Mouse (Mus musculus): Measurements from ENCODE around the gene Cwf19l2. TPM values are rescaled to one million over a fixed set of nuclear protein-coding genes. Genes with fewer than 3 reads are reported as not detected.
"Not testable (repeated sequence)": the region's sequence is repeated elsewhere in the genome, so short reads cannot be mapped to it uniquely, and the experiment has no call there.

Gene Cwf19l2
- total RNA-seq (2017): 57.9 and 65.2 TPM in 2 replicates

DNA sequence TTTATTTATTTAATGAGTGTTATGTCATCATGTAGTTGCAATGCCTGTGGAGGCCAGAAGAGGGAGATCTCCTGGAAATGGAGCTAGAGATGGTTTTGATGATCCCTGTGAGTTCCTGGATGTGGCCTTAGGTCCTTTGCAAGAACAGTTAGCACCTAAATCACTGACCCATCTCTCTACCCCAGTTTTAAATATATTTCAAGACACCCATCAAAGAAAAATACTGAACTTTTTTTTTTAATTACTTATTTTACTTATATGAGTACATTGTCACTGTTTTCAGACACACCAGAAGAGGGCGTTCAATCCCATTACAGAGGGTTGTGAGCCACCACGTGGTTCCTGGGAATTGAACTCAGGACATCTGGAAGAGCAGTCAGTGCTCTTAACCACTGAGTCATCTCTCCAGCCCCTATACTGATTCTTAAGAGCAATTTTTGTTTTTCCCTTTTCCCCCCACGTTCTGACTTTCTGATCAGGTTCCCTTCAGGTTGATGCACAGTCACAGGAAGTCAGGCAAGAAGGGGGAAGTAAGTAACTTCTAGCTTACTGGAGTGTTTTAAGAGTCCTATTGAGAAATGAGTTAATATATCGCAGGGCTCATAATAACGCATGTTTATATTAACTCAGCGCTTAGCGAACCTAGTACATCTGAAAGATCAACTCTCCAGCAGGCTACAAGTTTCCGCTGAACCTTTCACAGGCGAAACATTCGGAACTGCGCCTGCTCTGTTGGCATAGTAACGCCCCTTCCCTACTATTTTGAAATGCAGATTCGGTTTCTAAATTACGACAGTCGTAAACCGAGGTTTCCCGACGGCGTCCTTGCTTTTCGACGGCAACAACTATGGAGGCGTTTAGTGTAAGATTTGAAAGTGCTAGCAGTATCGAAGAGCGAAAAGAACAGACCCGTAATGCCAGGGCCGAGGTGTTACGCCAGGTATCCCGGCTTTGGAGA lies at the start of gene Cwf19l2:
Cwf19l2 (plus strand) TSS at position 342 of the 958 bp plus-strand sequence.
- peak; percentile 97 for ATAC-seq (replicated peaks in 1 of 2; ENCODE audit: insufficient read depth in 1 of 2, low FRiP score in 2 of 2, low TSS enrichment in 1 of 2, low read depth in 1 of 2, poor library complexity in 2 of 2, severe bottlenecking in 2 of 2)

DNA sequence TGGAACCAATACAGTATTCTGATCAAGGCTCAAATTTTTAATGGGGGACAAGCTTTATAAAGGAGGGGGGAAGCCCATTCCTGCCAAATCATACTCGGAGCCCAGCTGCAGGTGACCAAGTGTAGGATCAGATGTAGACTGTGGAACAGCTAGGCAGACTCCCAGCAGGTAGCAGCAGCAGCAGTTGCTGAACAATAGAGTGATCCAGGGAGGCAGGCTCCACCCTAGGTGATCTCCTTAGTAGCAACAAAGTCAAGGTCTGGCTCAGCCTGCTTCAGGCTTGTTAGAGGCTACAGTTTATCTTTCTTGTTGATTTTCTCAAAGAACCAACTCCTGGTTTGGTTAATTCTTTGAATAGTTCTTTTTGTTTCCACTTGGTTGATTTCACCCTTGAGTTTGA lies 27.1 kb upstream of the Cwf19l2 start:
- not testable (repeated sequence) for ATAC-seq (replicated peaks in 1 of 2; ENCODE audit: insufficient read depth in 1 of 2, low FRiP score in 2 of 2, low TSS enrichment in 1 of 2, low read depth in 1 of 2, poor library complexity in 2 of 2, severe bottlenecking in 2 of 2)

- peak in 1 of 2 experiments; percentile 8; a peak in 1 of 4 replicates for ATAC-seq (replicated peaks in 1 of 2; ENCODE audit: insufficient read depth in 1 of 2, low FRiP score in 2 of 2, low TSS enrichment in 1 of 2, low read depth in 1 of 2, poor library complexity in 2 of 2, severe bottlenecking in 2 of 2)
Observed at GRCm38 (mm10) chr9:3404372-3404771, 980 bp downstream of the Cwf19l2 start.

GRCm38 (mm10) chr9:3439555-3440300 lies 36.3 kb downstream of the Cwf19l2 start:
- not testable (repeated sequence) for ATAC-seq (replicated peaks in 1 of 2; ENCODE audit: insufficient read depth in 1 of 2, low FRiP score in 2 of 2, low TSS enrichment in 1 of 2, low read depth in 1 of 2, poor library complexity in 2 of 2, severe bottlenecking in 2 of 2)

- no peak; a peak in 1 of 4 replicates for ATAC-seq (replicated peaks in 1 of 2; ENCODE audit: insufficient read depth in 1 of 2, low FRiP score in 2 of 2, low TSS enrichment in 1 of 2, low read depth in 1 of 2, poor library complexity in 2 of 2, severe bottlenecking in 2 of 2)
Observed at GRCm38 (mm10) chr9:3471897-3472296, 68.5 kb downstream of the Cwf19l2 start.

- no peak for ATAC-seq (replicated peaks in 1 of 2; ENCODE audit: insufficient read depth in 1 of 2, low FRiP score in 2 of 2, low TSS enrichment in 1 of 2, low read depth in 1 of 2, poor library complexity in 2 of 2, severe bottlenecking in 2 of 2)
Observed at GRCm38 (mm10) chr9:3518645-3519044, 115.3 kb downstream of the Cwf19l2 start.

DNA sequence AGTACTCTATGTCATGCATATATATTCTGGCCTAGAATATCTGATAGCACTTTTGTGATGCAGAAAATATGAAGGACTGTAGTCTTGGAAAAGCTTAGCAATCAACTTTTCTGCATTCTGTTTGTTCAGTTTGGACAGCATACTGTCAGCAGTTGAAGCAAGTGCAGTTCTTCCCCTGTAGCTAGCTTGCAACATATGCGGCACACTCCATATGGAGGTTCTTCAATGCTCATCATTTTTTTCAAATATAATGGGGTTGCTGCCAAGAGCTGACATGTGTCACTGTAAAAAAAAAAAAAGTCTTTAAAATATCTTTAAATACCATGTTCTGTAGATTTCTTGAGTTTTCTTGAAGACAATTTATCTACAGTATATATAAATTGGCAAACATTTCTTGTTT lies 115.8 kb downstream of the Cwf19l2 start:
- ATAC-seq (replicated peaks in 1 of 2; ENCODE audit: insufficient read depth in 1 of 2, low FRiP score in 2 of 2, low TSS enrichment in 1 of 2, low read depth in 1 of 2, poor library complexity in 2 of 2, severe bottlenecking in 2 of 2): no peak

DNA sequence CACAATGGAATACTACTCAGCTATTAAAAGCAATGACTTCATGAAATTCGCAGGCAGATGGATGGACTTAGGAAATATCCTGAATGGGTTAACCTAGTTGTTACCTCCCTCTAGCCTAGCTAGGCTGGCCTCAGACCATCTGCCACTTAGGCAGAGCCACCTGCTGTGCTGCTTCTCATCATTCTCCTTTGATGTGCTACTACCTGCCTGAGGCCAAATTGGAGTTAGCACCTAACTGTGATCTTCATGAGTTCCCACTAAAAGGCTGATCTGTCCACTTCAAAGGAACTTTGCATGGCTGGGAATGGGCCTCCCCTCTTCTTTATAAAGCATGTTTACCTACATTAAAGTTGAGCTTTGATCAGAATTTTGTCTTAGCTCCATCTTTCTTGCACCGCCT lies 117.6 kb downstream of the Cwf19l2 start:
- no peak for ATAC-seq (replicated peaks in 1 of 2; ENCODE audit: insufficient read depth in 1 of 2, low FRiP score in 2 of 2, low TSS enrichment in 1 of 2, low read depth in 1 of 2, poor library complexity in 2 of 2, severe bottlenecking in 2 of 2)

Other genes starting within 250 kb of the Cwf19l2 start
- 14.6 and 24.8 TPM in 2 replicates for gene Alkbh8, start 68.5 kb upstream of the Cwf19l2 start, total RNA-seq (2017)
- 0.19 and 0.65 TPM in 2 replicates for gene Gucy1a2, start 129.2 kb downstream of the Cwf19l2 start, total RNA-seq (2017)

Data from hematopoietic stem cell, adult 5-6 weeks (primary cell).